Mouse (Mus musculus) limb, embryonic 12.5 days (tissue): ENCODE measurements around the gene Metap1. TPM values are rescaled to one million over a fixed set of nuclear protein-coding genes. Genes with fewer than 3 reads are reported as not detected.

Experiments
- ATAC-seq: fragments of 200-750 bp; cut with Nextera tagmentation; 2 replicates; pipeline ENCODE4 v1.8.0; 2017; ENCODE audit warnings: low read depth, moderate TSS enrichment; ENCODE audit not compliant: insufficient number of reproducible peaks, insufficient read depth, low FRiP score, low TSS enrichment
- H3K27ac ChIP-seq: fragments of 300-500 bp; sonication (generic); 2 replicates; pipeline ENCODE4 v1.5.1; 2016; ENCODE audit warnings: mild to moderate bottlenecking, moderate library complexity
- H3K27me3 ChIP-seq: fragments of 300-500 bp; sonication (generic); 2 replicates; pipeline ENCODE4 v1.6.1; 2016; ENCODE audit warnings: mild to moderate bottlenecking, moderate library complexity
- H3K36me3 ChIP-seq: fragments of 300-500 bp; sonication (generic); 2 replicates; pipeline ENCODE4 v1.6.1; 2016; ENCODE audit warnings: mild to moderate bottlenecking, moderate library complexity
- H3K4me1 ChIP-seq: fragments of 300-500 bp; sonication (generic); replicated peaks from 2 replicates; pipeline ENCODE4 v1.6.1; 2016
- H3K4me2 ChIP-seq: fragments of 300-500 bp; sonication (generic); 2 replicates; pipeline ENCODE4 v1.6.1; 2016; ENCODE audit warnings: mild to moderate bottlenecking, moderate library complexity
- H3K4me3 ChIP-seq: fragments of 300-500 bp; sonication (generic); replicated peaks from 2 replicates; pipeline ENCODE4 v1.5.1; 2016; ENCODE audit warnings: mild to moderate bottlenecking
- H3K9ac ChIP-seq: fragments of 300-500 bp; sonication (generic); replicated peaks from 2 replicates; pipeline ENCODE4 v1.6.1; 2016; ENCODE audit warnings: mild to moderate bottlenecking, moderate library complexity
- H3K9me3 ChIP-seq: fragments of 300-500 bp; sonication (generic); 2 replicates; pipeline ENCODE4 v1.6.1; 2016; ENCODE audit warnings: mild to moderate bottlenecking, moderate library complexity
- WGBS: fragments of 180-500 bp; shearing (Covaris S2); methylation state at CpG from one replicate; pipeline ENCODE4 v1.1.7; 2016; 5-methylcytosine and 5-hydroxymethylcytosine counted together
- microRNA counts: library from miRNA; unstranded; fragments of <30 nt; microRNA quantifications from one replicate; lab custom pipeline; 2017
- microRNA-seq: library from miRNA; unstranded; fragments of <30 nt; microRNA quantifications from one replicate; pipeline ENCODE4, GENCODE M21; 2017
- polyA plus RNA-seq: library from polyadenylated mRNA; unstranded; fragments of >200 nt; fragmentation: Nextera tagmentation; extraction: Ambion mirVana; gene quantifications from 2 replicates; pipeline ENCODE4 v1.2.1, GENCODE M21; 2016

Gene Metap1
- polyA plus RNA-seq, 1 experiment from 2014 or later, result 44.2 TPM

GRCm38 (mm10) chr3:138415121-138415690 is 74.1 kb downstream of the Metap1 start, which contains the start of gene Adh4:
Gene Adh4, plus strand, starts transcription at chr3:138415466.
- 84% methylated on average over 6 of the region's 6 CpGs for WGBS
- no peak within 1 kb of the TSS for H3K4me2 ChIP-seq
- H3K27me3 ChIP-seq, result no peaks in the 10 kb centered on the region
- H3K27ac ChIP-seq, result no peak within 1 kb of the TSS
- H3K4me1 ChIP-seq, result no peaks in the 10 kb centered on the region
- no peak within 1 kb of the TSS for H3K4me3 ChIP-seq
- no peak within 1 kb of the TSS for H3K9ac ChIP-seq
- no peaks in the 10 kb centered on the region for H3K9me3 ChIP-seq
- no peak for ATAC-seq
- H3K36me3 ChIP-seq, result no peaks in the 10 kb centered on the region

GRCm38 (mm10) chr3:138410211-138410610 is 79.1 kb downstream of the Metap1 start:
- Histone ChIP-seq H3K4me3 (no peak overlapping the region), H3K4me2 (no peak overlapping the region), H3K9me3 (no peaks in the 10 kb centered on the region), H3K9ac (no peak overlapping the region), H3K4me1 (no peaks in the 10 kb centered on the region), H3K36me3 (no peaks in the 10 kb centered on the region), H3K27me3 (no peaks in the 10 kb centered on the region), H3K27ac (no peak overlapping the region)
- ATAC-seq, result no peak
- WGBS, result 83% methylated on average over 3 of the region's 3 CpGs

GRCm38 (mm10) chr3:138409585-138409984 is 79.7 kb downstream of the Metap1 start:
- no peaks in the 10 kb centered on the region for H3K4me1 ChIP-seq
- H3K27me3 ChIP-seq, result no peaks in the 10 kb centered on the region
- 83% methylated on average over 1 of the region's 1 CpGs for WGBS
- H3K4me3 ChIP-seq, result no peak overlapping the region
- no peak overlapping the region for H3K4me2 ChIP-seq
- H3K9ac ChIP-seq, result no peak overlapping the region
- H3K9me3 ChIP-seq, result no peaks in the 10 kb centered on the region
- H3K36me3 ChIP-seq, result no peaks in the 10 kb centered on the region
- ATAC-seq, result no peak
- H3K27ac ChIP-seq, result no peak overlapping the region

MicroRNAs encoded within 50 kb of the gene (microRNA counts, 519-probe panel; counts per million panel counts)
- microRNA mmu-miR-1956 (lab: Ali Mortazavi, UCI), result not detected

Small RNAs within 50 kb of the gene (microRNA-seq; reads per million reads assigned to microRNA genes)
- not detected for gene Mir1956

Other genes with a start within 250 kb of the Metap1 start
- gene Adh1, start 228.5 kb downstream of the Metap1 start, polyA plus RNA-seq, result 1.8 and 2.7 TPM in 2 replicates
- not detected in 2 replicates for gene Adh6a, start 176.2 kb downstream of the Metap1 start, polyA plus RNA-seq
- 0.54 and 0.60 TPM in 2 replicates for gene Adh6b, start 147.7 kb downstream of the Metap1 start, polyA plus RNA-seq
- gene Adh4, start 74.0 kb downstream of the Metap1 start, polyA plus RNA-seq, result not detected in 2 replicates
- 207 and 222 TPM in 2 replicates for gene Adh5, start 46.4 kb downstream of the Metap1 start, polyA plus RNA-seq
- gene Eif4e, start 36.7 kb upstream of the Metap1 start, polyA plus RNA-seq, result 380 and 391 TPM in 2 replicates